ENCODE assay signal across 8 mouse cellular contexts in genomic region chr4:84545204-84545871, GRCm38 (mm10).
A peak's percentile ranks its signal among the peaks of the same experiment; 100 is the strongest.
DNase-seq lines count a peak whose midpoint lies in the region; ATAC-seq lines count a peak whose summit lies in the region.

No protein-coding gene starts in this region.

- peak; percentile 17 for DNase-seq in layer of hippocampus, adult 11-12 months (ENCODE audit: low spot score)
- DNase-seq in layer of hippocampus, adult 9-10 months (ENCODE audit: low spot score), result no peak
- DNase-seq in embryo, embryonic 10.5 days (ENCODE audit: low spot score), result peak; percentile 80
- peak; percentile 55 to 79 for DNase-seq in gastrocnemius, postnatal 4 days (ENCODE audit: low spot score in 2 of 2)
- peak; percentile 83 for DNase-seq in limb, embryonic 11.5 days (ENCODE audit: low spot score)
- DNase-seq in midbrain, embryonic 10.5 days (ENCODE audit: low spot score), result peak; percentile 82

- H3K27me3 ChIP-seq in intestine, embryonic 15.5 days (replicated peaks), result no peaks in the 10 kb centered on the region
- H3K27me3 ChIP-seq in limb, embryonic 11.5 days (ENCODE audit: control insufficient read depth, insufficient read depth, low read length), result no peaks in the 10 kb centered on the region
- H3K27me3 ChIP-seq in midbrain, embryonic 10.5 days (ENCODE audit: low read depth, poor library complexity, severe bottlenecking), result peaks cover 91% of the 10 kb centered on the region
- H3K27me3 ChIP-seq in stomach, embryonic 14.5 days (ENCODE audit: control insufficient read depth, insufficient read depth, low read length), result no peaks in the 10 kb centered on the region

- peak overlapping the region; percentile 87 for H3K27ac ChIP-seq in intestine, embryonic 15.5 days
- H3K27ac ChIP-seq in limb, embryonic 11.5 days (replicated peaks; ENCODE audit: low read depth, low read length), result peak overlapping the region; percentile 87
- H3K27ac ChIP-seq in midbrain, embryonic 10.5 days (replicated peaks), result peak overlapping the region; percentile 90
- H3K27ac ChIP-seq in stomach, embryonic 14.5 days (ENCODE audit: low read length), result peak overlapping the region; percentile 92

- ATAC-seq in intestine, embryonic 15.5 days, result peak; percentile 92
- peak; percentile 83 for ATAC-seq in limb, embryonic 11.5 days (ENCODE audit: insufficient number of reproducible peaks, low FRiP score, low TSS enrichment, low read depth)
- peak; percentile 86 for ATAC-seq in stomach, embryonic 14.5 days (ENCODE audit: insufficient number of reproducible peaks, insufficient read depth, low FRiP score, low read depth)

- under 1% methylated on average over 62 of the region's 62 CpGs for WGBS in intestine, embryonic 15.5 days
- under 1% methylated on average over 60 of the region's 62 CpGs for WGBS in limb, embryonic 11.5 days
- WGBS in midbrain, embryonic 10.5 days, result under 1% methylated on average over 62 of the region's 62 CpGs
- under 1% methylated on average over 60 of the region's 62 CpGs for WGBS in stomach, embryonic 14.5 days

- peak overlapping the region; percentile 87 for H3K4me2 ChIP-seq in intestine, embryonic 15.5 days (replicated peaks)
- peak overlapping the region; percentile 84 for H3K4me2 ChIP-seq in limb, embryonic 11.5 days (ENCODE audit: low read depth, severe bottlenecking)
- H3K4me2 ChIP-seq in stomach, embryonic 14.5 days (replicated peaks; ENCODE audit: low read depth, low read length), result peak overlapping the region; percentile 74

- H3K4me3 ChIP-seq in intestine, embryonic 15.5 days (replicated peaks), result peak overlapping the region; percentile 61
- H3K4me3 ChIP-seq in limb, embryonic 11.5 days (ENCODE audit: low read depth, low read length), result peak overlapping the region; percentile 55
- H3K4me3 ChIP-seq in midbrain, embryonic 10.5 days, result peak overlapping the region; percentile 72
- peak overlapping the region; percentile 55 for H3K4me3 ChIP-seq in stomach, embryonic 14.5 days (ENCODE audit: low read depth, low read length)

- peaks cover 4% of the 10 kb centered on the region; the same call in 1 of the 2 replicates for H3K4me1 ChIP-seq in intestine, embryonic 15.5 days (replicated peaks)
- H3K4me1 ChIP-seq in limb, embryonic 11.5 days (ENCODE audit: control insufficient read depth, insufficient read depth, low read length), result peaks cover 20% of the 10 kb centered on the region
- H3K4me1 ChIP-seq in midbrain, embryonic 10.5 days, result peaks cover 28% of the 10 kb centered on the region
- H3K4me1 ChIP-seq in stomach, embryonic 14.5 days (ENCODE audit: control insufficient read depth, insufficient read depth, low read length), result peaks cover 9% of the 10 kb centered on the region; the same call in 1 of the 2 replicates

- peak overlapping the region; percentile 85 for H3K9ac ChIP-seq in intestine, embryonic 15.5 days
- peak overlapping the region; percentile 93 for H3K9ac ChIP-seq in limb, embryonic 11.5 days (ENCODE audit: low read length)
- peak overlapping the region; percentile 84 for H3K9ac ChIP-seq in stomach, embryonic 14.5 days (replicated peaks; ENCODE audit: low read depth, low read length)

- no peaks in the 10 kb centered on the region for H3K9me3 ChIP-seq in intestine, embryonic 15.5 days
- no peaks in the 10 kb centered on the region for H3K9me3 ChIP-seq in limb, embryonic 11.5 days (ENCODE audit: control insufficient read depth, low read length)
- H3K9me3 ChIP-seq in midbrain, embryonic 10.5 days (replicated peaks), result no peaks in the 10 kb centered on the region
- no peaks in the 10 kb centered on the region for H3K9me3 ChIP-seq in stomach, embryonic 14.5 days (ENCODE audit: control insufficient read depth, low read depth, low read length)

- no peaks in the 10 kb centered on the region for H3K36me3 ChIP-seq in intestine, embryonic 15.5 days
- no peaks in the 10 kb centered on the region for H3K36me3 ChIP-seq in limb, embryonic 11.5 days (ENCODE audit: control insufficient read depth, insufficient read depth, low read length)
- no peaks in the 10 kb centered on the region for H3K36me3 ChIP-seq in midbrain, embryonic 10.5 days
- no peaks in the 10 kb centered on the region for H3K36me3 ChIP-seq in stomach, embryonic 14.5 days (ENCODE audit: control insufficient read depth, insufficient read depth, low read length)
